Mouse (Mus musculus) small intestine, adult 2 months (tissue): ENCODE results near the gene Akap6. TPM values are rescaled to one million over a fixed set of nuclear protein-coding genes. Genes with fewer than 3 reads are reported as not detected.

Experiments used
- H3K27ac ChIP-seq: fragments of 200-500 bp; 2 replicates; pipeline ENCODE4 v1.5.1; 2012; ENCODE audit warnings: low read depth, low read length, control low read depth, inconsistent platforms; ENCODE audit not compliant: insufficient read depth
- H3K27me3 ChIP-seq: fragments of 200-500 bp; 2 replicates; pipeline ENCODE4 v1.6.1; 2012; ENCODE audit warnings: mild to moderate bottlenecking, moderate library complexity, low read length, inconsistent platforms; ENCODE audit not compliant: control insufficient read depth, insufficient read depth
- H3K36me3 ChIP-seq: fragments of 200-500 bp; 2 replicates; pipeline ENCODE4 v1.6.1; 2012; ENCODE audit warnings: mild to moderate bottlenecking, low read length, control low read depth, inconsistent platforms; ENCODE audit not compliant: control insufficient read depth, insufficient read depth
- H3K4me1 ChIP-seq: fragments of 200-500 bp; 2 replicates; pipeline ENCODE4 v1.6.1; 2012; ENCODE audit warnings: low read length, inconsistent platforms, mixed read lengths; ENCODE audit not compliant: control insufficient read depth, insufficient read depth, insufficient read length
- H3K4me3 ChIP-seq: fragments of 200-500 bp; 2 replicates; pipeline ENCODE4 v1.5.1; 2012; ENCODE audit warnings: low read depth, mild to moderate bottlenecking, control low read depth, inconsistent platforms, low read length, moderate library complexity
- CTCF ChIP-seq: fragments of 200-500 bp; IDR thresholded peaks from 2 replicates; pipeline ENCODE4 v1.5.1; 2012; ENCODE audit warnings: low read depth, mild to moderate bottlenecking, control low read depth, inconsistent platforms, low read length, moderate library complexity, mixed read lengths; ENCODE audit not compliant: insufficient replicate concordance, insufficient read length; ENCODE audit errors: extremely low read depth
- POLR2A ChIP-seq: fragments of 200-500 bp; IDR thresholded peaks from 2 replicates; pipeline ENCODE4 v1.6.1; 2012; ENCODE audit warnings: low read depth, mild to moderate bottlenecking, control low read depth, inconsistent platforms, low read length, moderate library complexity
- WGBS: fragments of 180-500 bp; shearing (Covaris S2); methylation state at CpG from one replicate; pipeline ENCODE4 v1.1.7; 2018; 5-methylcytosine and 5-hydroxymethylcytosine counted together
- polyA plus RNA-seq: library from polyadenylated mRNA; depleted of rRNA; stranded (reverse); fragments of >200 nt; gene quantifications from 2 replicates; pipeline ENCODE4 v1.2.3, GENCODE M21; 2012

Gene Akap6
- polyA plus RNA-seq, 1 experiment = 0.23 TPM

DNA sequence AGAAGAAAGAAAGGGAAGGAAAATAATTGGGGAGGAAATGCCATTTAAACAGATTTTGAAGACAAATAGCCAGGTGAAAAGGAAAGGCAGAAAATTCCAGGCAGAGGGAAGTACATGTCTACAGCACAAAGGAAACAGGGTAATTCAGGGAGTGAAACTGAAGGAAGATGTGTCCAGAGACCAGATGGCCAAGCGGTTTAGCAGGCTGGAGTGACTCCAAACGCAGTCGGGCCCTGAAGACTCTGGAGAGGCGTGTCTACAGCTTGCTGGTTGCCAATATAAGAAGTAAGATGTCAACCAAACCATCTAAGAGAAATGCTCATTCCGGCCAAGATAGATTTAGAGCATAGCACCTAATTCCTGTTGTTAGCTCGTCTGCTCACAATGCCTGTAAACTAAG, 292.6 kb downstream of the Akap6 start:
- WGBS = 66% methylated on average over 6 of the region's 6 CpGs
- no peaks in the 10 kb centered on the region for H3K4me1 ChIP-seq
- no peaks in the 10 kb centered on the region for H3K36me3 ChIP-seq
- no peak overlapping the region for H3K4me3 ChIP-seq
- TF ChIP-seq POLR2A = no peak
- TF ChIP-seq CTCF = no peak
- no peaks in the 10 kb centered on the region for H3K27me3 ChIP-seq
- H3K27ac ChIP-seq = no peak overlapping the region

DNA sequence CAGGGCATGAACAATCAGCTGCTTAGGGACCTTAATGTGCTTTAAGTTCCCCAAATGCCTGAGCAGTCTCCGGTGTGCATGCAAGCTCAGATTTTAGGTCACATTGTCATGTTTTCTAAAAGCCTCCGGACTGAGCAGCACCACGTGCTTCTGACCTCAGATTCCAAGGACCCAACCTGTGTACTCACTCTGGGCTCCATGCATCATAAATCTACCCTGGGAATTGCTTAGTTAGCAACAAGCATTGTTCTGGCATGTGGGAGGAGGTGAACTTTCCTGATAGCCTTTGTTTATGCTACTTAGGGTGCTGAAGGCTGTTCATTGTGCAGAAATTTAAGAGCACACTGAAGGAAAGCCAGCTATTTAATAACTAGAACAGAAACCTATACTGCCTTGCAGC, 313.2 kb downstream of the Akap6 start:
- Histone ChIP-seq H3K4me3 (no peak overlapping the region), H3K27ac (no peak overlapping the region), H3K36me3 (no peaks in the 10 kb centered on the region), H3K4me1 (no peaks in the 10 kb centered on the region), H3K27me3 (no peaks in the 10 kb centered on the region)
- WGBS = 20% methylated on average over 3 of the region's 3 CpGs
- TF ChIP-seq CTCF = no peak
- TF ChIP-seq POLR2A = no peak

DNA sequence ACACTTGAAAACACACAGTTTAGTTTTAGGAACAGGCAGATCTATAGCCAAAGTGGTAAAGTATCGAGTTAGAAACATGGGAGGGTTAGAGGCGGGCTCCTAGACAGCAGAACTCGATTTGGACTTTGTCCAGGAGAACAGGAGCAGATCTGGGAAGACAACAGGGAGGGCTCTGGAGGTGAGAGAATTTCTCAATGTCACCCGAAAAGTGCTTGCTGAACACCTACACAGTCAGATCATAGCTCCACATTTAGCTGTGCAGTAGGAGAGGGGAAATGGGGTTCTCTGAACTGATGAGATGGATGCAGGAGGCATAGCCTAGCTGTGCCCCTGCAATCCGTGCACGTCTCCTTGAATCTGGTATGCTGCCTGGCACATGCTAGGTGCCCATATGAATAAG, 315.4 kb downstream of the Akap6 start:
- Histone ChIP-seq H3K4me3 (no peak overlapping the region), H3K4me1 (no peaks in the 10 kb centered on the region), H3K36me3 (no peaks in the 10 kb centered on the region), H3K27me3 (no peaks in the 10 kb centered on the region), H3K27ac (no peak overlapping the region)
- WGBS = 72% methylated on average over 6 of the region's 6 CpGs
- TF ChIP-seq CTCF = no peak
- no peak for TF ChIP-seq POLR2A

- Histone ChIP-seq H3K36me3 (no peaks in the 10 kb centered on the region), H3K4me3 (no peak overlapping the region), H3K4me1 (no peaks in the 10 kb centered on the region), H3K27me3 (no peaks in the 10 kb centered on the region), H3K27ac (no peak overlapping the region)
- TF ChIP-seq POLR2A = no peak
- TF ChIP-seq CTCF = no peak
- WGBS = 71% methylated on average over 9 of the region's 9 CpGs
Observed at GRCm38 (mm10) chr12:53024575-53025246, 325.5 kb downstream of the Akap6 start.

- 78% methylated on average over 4 of the region's 4 CpGs for WGBS
- Histone ChIP-seq H3K36me3 (no peaks in the 10 kb centered on the region), H3K4me1 (no peaks in the 10 kb centered on the region), H3K4me3 (no peak overlapping the region), H3K27me3 (no peaks in the 10 kb centered on the region), H3K27ac (no peak overlapping the region)
- TF ChIP-seq CTCF = no peak
- TF ChIP-seq POLR2A = no peak
Observed at GRCm38 (mm10) chr12:53027308-53027707, 328.1 kb downstream of the Akap6 start.

GRCm38 (mm10) chr12:53028926-53029325, 329.7 kb downstream of the Akap6 start:
- Histone ChIP-seq H3K4me3 (no peak overlapping the region), H3K4me1 (no peaks in the 10 kb centered on the region), H3K27me3 (no peaks in the 10 kb centered on the region), H3K27ac (no peak overlapping the region), H3K36me3 (no peaks in the 10 kb centered on the region)
- 50% methylated on average over 5 of the region's 5 CpGs for WGBS
- TF ChIP-seq CTCF (no peak), POLR2A (no peak)

DNA sequence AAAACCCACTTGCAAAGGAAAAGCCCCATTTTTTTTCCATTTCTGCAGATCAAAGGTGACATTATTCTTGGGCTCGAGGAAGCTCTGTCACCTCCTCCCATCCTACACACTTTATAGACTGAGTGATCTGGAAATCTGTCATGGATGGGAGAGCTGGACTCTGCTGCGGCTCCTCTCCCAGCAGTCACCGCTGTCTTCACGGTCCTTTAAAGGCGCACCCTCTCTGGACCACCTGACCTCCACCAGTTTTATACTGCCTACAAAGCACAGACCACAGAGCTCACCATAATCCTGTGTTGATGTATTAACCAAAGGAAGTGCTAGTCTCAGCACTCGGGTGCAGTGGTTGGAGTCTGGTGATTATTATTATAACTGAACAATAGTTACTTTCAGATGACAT, 330.7 kb downstream of the Akap6 start:
- Histone ChIP-seq H3K4me3 (no peak overlapping the region), H3K27ac (no peak overlapping the region), H3K27me3 (no peaks in the 10 kb centered on the region), H3K4me1 (no peaks in the 10 kb centered on the region), H3K36me3 (no peaks in the 10 kb centered on the region)
- WGBS = 79% methylated on average over 6 of the region's 6 CpGs
- TF ChIP-seq CTCF (no peak), POLR2A (no peak)
